Mouse (Mus musculus) neural tube, embryonic 13.5 days (tissue): Measurements from ENCODE around the gene Mex3d. TPM values are rescaled to one million over a fixed set of nuclear protein-coding genes. Genes with fewer than 3 reads are reported as not detected.

Experiments used
- ATAC-seq: fragments of 200-750 bp; cut with Nextera tagmentation; 2 replicates; pipeline ENCODE4 v1.8.0; 2017; ENCODE audit warnings: low read depth, mild to moderate bottlenecking, moderate TSS enrichment, moderate library complexity
- H3K27ac ChIP-seq: fragments of 300-500 bp; sonication (generic); replicated peaks from 2 replicates; pipeline ENCODE4 v1.5.1; 2015; ENCODE audit warnings: moderate library complexity, mild to moderate bottlenecking, inconsistent platforms
- H3K27me3 ChIP-seq: fragments of 300-500 bp; sonication (generic); 2 replicates; pipeline ENCODE4 v1.6.1; 2015; ENCODE audit warnings: mild to moderate bottlenecking, inconsistent platforms
- H3K36me3 ChIP-seq: fragments of 300-500 bp; sonication (generic); 2 replicates; pipeline ENCODE4 v1.6.1; 2015; ENCODE audit warnings: mild to moderate bottlenecking, inconsistent platforms
- H3K4me1 ChIP-seq: fragments of 300-500 bp; sonication (generic); replicated peaks from 2 replicates; pipeline ENCODE4 v1.6.1; 2015; ENCODE audit warnings: inconsistent platforms
- H3K4me2 ChIP-seq: fragments of 300-500 bp; sonication (generic); 2 replicates; pipeline ENCODE4 v1.6.1; 2015; ENCODE audit warnings: inconsistent platforms, mild to moderate bottlenecking, moderate library complexity
- H3K4me3 ChIP-seq: fragments of 300-500 bp; sonication (generic); 2 replicates; pipeline ENCODE4 v1.5.1; 2015; ENCODE audit warnings: mild to moderate bottlenecking, inconsistent platforms
- H3K9ac ChIP-seq: fragments of 300-500 bp; sonication (generic); 2 replicates; pipeline ENCODE4 v1.6.1; 2015; ENCODE audit warnings: moderate library complexity, mild to moderate bottlenecking, inconsistent platforms
- H3K9me3 ChIP-seq: fragments of 300-500 bp; sonication (generic); 2 replicates; pipeline ENCODE4 v1.6.1; 2016; ENCODE audit warnings: inconsistent platforms
- WGBS: fragments of 180-500 bp; shearing (Covaris S2); methylation state at CpG from one replicate; pipeline ENCODE4 v1.1.7; 2015; 5-methylcytosine and 5-hydroxymethylcytosine counted together
- microRNA-seq: library from miRNA; unstranded; fragments of <30 nt; microRNA quantifications from one replicate; pipeline ENCODE4, GENCODE M21; 2016
- polyA plus RNA-seq: library from polyadenylated mRNA; unstranded; fragments of >200 nt; fragmentation: Nextera tagmentation; extraction: Ambion mirVana; gene quantifications from 2 replicates; pipeline ENCODE4 v1.2.1, GENCODE M21; 2015

Mex3d gene
- polyA plus RNA-seq, 1 experiment from 2014 or later, result 15.6 TPM

DNA sequence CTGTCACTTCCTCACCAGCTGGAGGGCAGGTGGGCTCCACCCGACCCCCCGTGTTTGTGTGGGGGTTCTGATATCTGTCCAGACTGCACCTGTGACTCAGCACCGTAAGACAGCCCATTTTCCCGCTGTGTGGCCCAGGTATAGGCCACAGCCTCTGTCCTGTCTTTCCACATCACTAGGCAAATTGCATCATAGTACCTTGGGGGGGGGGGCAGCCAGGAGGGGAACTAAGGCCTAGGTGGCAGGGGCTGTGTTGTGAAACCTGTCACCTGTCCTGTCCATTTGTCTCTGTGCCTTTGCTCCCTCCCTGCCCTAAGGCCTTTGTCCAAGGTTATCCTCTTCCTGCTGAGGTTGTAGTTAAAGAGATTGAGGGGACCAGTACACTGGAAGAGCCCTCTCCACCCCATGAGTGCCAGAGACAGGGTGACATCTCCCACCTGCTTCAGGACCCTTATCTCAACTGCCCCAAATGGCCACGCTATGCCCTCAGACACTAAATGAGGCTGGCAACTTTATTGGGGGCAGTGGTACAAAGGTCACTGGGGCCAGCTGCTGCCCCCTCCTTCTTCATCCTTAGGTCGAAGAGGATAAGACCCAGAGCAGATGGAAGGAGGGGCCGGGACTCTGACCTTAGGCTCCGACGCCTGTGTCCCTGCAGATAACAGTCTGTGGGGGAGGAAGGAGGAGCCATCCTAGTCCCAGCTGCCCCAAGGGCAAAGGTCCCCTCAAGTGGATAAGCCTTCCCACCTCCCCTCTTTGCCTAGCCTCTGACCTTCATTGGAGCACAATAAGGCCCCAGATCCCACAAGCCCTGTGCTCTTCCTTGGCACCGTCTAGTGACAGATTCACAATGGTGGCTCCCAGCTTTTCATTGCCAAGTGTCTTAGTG lies 55.6 kb downstream of the Mex3d start:
- Histone ChIP-seq H3K9me3 (no peaks in the 10 kb centered on the region), H3K4me2 (no peak overlapping the region), H3K36me3 (no peaks in the 10 kb centered on the region), H3K27me3 (peaks cover 29% of the 10 kb centered on the region), H3K27ac (no peak overlapping the region), H3K9ac (no peak overlapping the region), H3K4me3 (no peak overlapping the region), H3K4me1 (peaks cover 18% of the 10 kb centered on the region)
- 69% methylated on average over 10 of the region's 10 CpGs for WGBS
- no peak for ATAC-seq

DNA sequence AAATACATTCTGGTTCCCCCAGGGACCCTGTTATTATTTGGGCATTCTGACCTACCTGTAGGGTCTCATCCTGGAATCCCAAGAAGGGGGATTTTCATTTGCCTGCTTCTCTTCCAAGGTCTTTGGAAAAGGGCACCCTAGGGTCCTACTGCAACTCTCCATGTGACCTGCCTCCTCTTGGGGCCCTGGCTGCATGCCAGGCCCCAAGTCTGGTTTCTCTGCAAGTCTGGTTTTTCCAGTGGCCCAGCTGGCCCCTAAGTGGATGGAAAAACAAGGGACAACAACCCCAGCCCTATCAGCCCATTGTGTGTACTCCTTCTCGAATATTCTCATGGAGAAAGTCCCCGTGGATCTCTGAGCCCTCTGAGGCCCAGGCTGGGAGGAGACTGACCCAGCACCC lies 56.6 kb downstream of the Mex3d start:
- peak overlapping the region; percentile 80 for H3K4me2 ChIP-seq
- no peak overlapping the region for H3K9ac ChIP-seq
- WGBS, result 73% methylated on average over 2 of the region's 2 CpGs
- H3K4me1 ChIP-seq, result peaks cover 18% of the 10 kb centered on the region
- no peaks in the 10 kb centered on the region for H3K36me3 ChIP-seq
- no peak for ATAC-seq
- H3K27ac ChIP-seq, result no peak overlapping the region
- no peaks in the 10 kb centered on the region for H3K9me3 ChIP-seq
- 0 out of 2 replicates have a peak overlapping the region, but pooled peaks have one; percentile 48 for H3K4me3 ChIP-seq
- peaks cover 30% of the 10 kb centered on the region for H3K27me3 ChIP-seq

Small RNA genes within 50 kb of the gene (microRNA-seq; reads per million reads assigned to microRNA genes)
- not detected for gene Gm22721

Other genes with a start within 250 kb of the Mex3d start
- gene Atp5d, start 249.0 kb downstream of the Mex3d start, polyA plus RNA-seq, result 467 and 481 TPM in 2 replicates
- gene Cbarp, start 246.8 kb downstream of the Mex3d start, polyA plus RNA-seq, result 53.9 and 55.1 TPM in 2 replicates
- gene Midn, start 239.4 kb downstream of the Mex3d start, polyA plus RNA-seq, result 31.0 and 35.8 TPM in 2 replicates
- 325 and 351 TPM in 2 replicates for gene Cirbp, start 221.7 kb downstream of the Mex3d start, polyA plus RNA-seq
- 11.4 and 16.3 TPM in 2 replicates for gene 1600002K03Rik, start 214.7 kb downstream of the Mex3d start, polyA plus RNA-seq
- 34.0 and 34.8 TPM in 2 replicates for gene Efna2, start 208.2 kb downstream of the Mex3d start, polyA plus RNA-seq
- 46.5 and 60.7 TPM in 2 replicates for gene Mum1, start 161.2 kb downstream of the Mex3d start, polyA plus RNA-seq
- 250 and 275 TPM in 2 replicates for gene Ndufs7, start 138.5 kb downstream of the Mex3d start, polyA plus RNA-seq
- 31.2 and 33.0 TPM in 2 replicates for gene Gamt, start 126.6 kb downstream of the Mex3d start, polyA plus RNA-seq
- 59.8 and 66.5 TPM in 2 replicates for gene Dazap1, start 126.2 kb downstream of the Mex3d start, polyA plus RNA-seq
- 573 and 601 TPM in 2 replicates for gene Rps15, start 95.2 kb downstream of the Mex3d start, polyA plus RNA-seq
- 153 and 156 TPM in 2 replicates for gene Apc2, start 91.7 kb downstream of the Mex3d start, polyA plus RNA-seq
- gene 2310011J03Rik, start 67.1 kb downstream of the Mex3d start, polyA plus RNA-seq, result 27.9 and 30.7 TPM in 2 replicates
- 2.9 and 3.6 TPM in 2 replicates for gene Pcsk4, start 58.2 kb downstream of the Mex3d start, polyA plus RNA-seq
- 3.3 and 4.5 TPM in 2 replicates for gene Reep6, start 57.7 kb downstream of the Mex3d start, polyA plus RNA-seq
- 1.6 and 1.8 TPM in 2 replicates for gene Adamtsl5, start 39.2 kb downstream of the Mex3d start, polyA plus RNA-seq
- gene Plk5, start 31.2 kb downstream of the Mex3d start, polyA plus RNA-seq, result 1.0 and 1.5 TPM in 2 replicates
- gene Mbd3, start 11.9 kb upstream of the Mex3d start, polyA plus RNA-seq, result 238 and 241 TPM in 2 replicates
- 462 and 574 TPM in 2 replicates for gene Uqcr11, start 19.2 kb upstream of the Mex3d start, polyA plus RNA-seq
- 62.1 and 70.4 TPM in 2 replicates for gene Tcf3, start 46.0 kb upstream of the Mex3d start, polyA plus RNA-seq
- gene Onecut3, start 107.2 kb upstream of the Mex3d start, polyA plus RNA-seq, result 0.92 and 1.2 TPM in 2 replicates
- gene Atp8b3, start 151.5 kb upstream of the Mex3d start, polyA plus RNA-seq, result 1.2 and 1.4 TPM in 2 replicates
- gene Rexo1, start 173.9 kb upstream of the Mex3d start, polyA plus RNA-seq, result 26.8 and 28.0 TPM in 2 replicates
- 4.9 and 5.5 TPM in 2 replicates for gene Klf16, start 189.7 kb upstream of the Mex3d start, polyA plus RNA-seq
- 108 and 123 TPM in 2 replicates for gene Abhd17a, start 202.7 kb upstream of the Mex3d start, polyA plus RNA-seq
- gene Scamp4, start 215.2 kb upstream of the Mex3d start, polyA plus RNA-seq, result 62.7 and 64.8 TPM in 2 replicates
- gene Adat3, start 215.2 kb upstream of the Mex3d start, polyA plus RNA-seq, result 3.0 and 4.8 TPM in 2 replicates
- gene Gm49322, start 218.4 kb upstream of the Mex3d start, polyA plus RNA-seq, result 2.8 and 3.7 TPM in 2 replicates
- gene Csnk1g2, start 235.2 kb upstream of the Mex3d start, polyA plus RNA-seq, result 98.0 and 110 TPM in 2 replicates